Mouse (Mus musculus): ENCODE measurements around the gene Pigu.

- TF ChIP-seq CTCF (IDR thresholded peaks at IDR 0.05; ENCODE audit: extremely low read depth, insufficient read depth, low read length), result no peak
- no peak for TF ChIP-seq POLR2A (IDR thresholded peaks at IDR 0.05; ENCODE audit: extremely low read depth, insufficient read depth, low read length)
These were observed 25.1 kb upstream of the Pigu start for GRCm38 (mm10) chr2:155382332-155382700.
